Mouse (Mus musculus): ENCODE data around the gene Gm973. TPM values are rescaled to one million over a fixed set of nuclear protein-coding genes. Genes with fewer than 3 reads are reported as not detected.
A peak's percentile ranks its signal among the peaks of the same experiment; 100 is the strongest.

Gm973 gene
- polyA plus RNA-seq, 1 experiment: 72.5 TPM

- TF ChIP-seq POLR2A (IDR thresholded peaks at IDR 0.05; ENCODE audit: control insufficient read depth, low read depth, low read length) (no peak), CTCF (IDR thresholded peaks at IDR 0.05; ENCODE audit: control insufficient read depth, insufficient read depth, insufficient replicate concordance, low read depth, low read length) (no peak)
- no peaks in the 10 kb centered on the region for H3K27me3 ChIP-seq (ENCODE audit: control insufficient read depth, insufficient read depth, low read length)
- peak overlapping the region; percentile 2 for H3K4me3 ChIP-seq (ENCODE audit: control insufficient read depth, low read depth, low read length)
- peaks cover 8% of the 10 kb centered on the region for H3K4me1 ChIP-seq (ENCODE audit: control insufficient read depth, insufficient read depth, low read length)
- no peaks in the 10 kb centered on the region for H3K36me3 ChIP-seq (ENCODE audit: control insufficient read depth, insufficient read depth, low read length)
- H3K27ac ChIP-seq (ENCODE audit: control insufficient read depth, insufficient read depth, low read depth, low read length): no peak overlapping the region
These were observed 76.3 kb downstream of the Gm973 start for GRCm38 (mm10) chr1:59592359-59592758.

GRCm38 (mm10) chr1:59592876-59593275, 76.8 kb downstream of the Gm973 start:
- Histone ChIP-seq H3K4me1 (ENCODE audit: control insufficient read depth, insufficient read depth, low read length) (peaks cover 8% of the 10 kb centered on the region), H3K36me3 (ENCODE audit: control insufficient read depth, insufficient read depth, low read length) (no peaks in the 10 kb centered on the region), H3K27ac (ENCODE audit: control insufficient read depth, insufficient read depth, low read depth, low read length) (no peak overlapping the region), H3K4me3 (ENCODE audit: control insufficient read depth, low read depth, low read length) (no peak overlapping the region), H3K27me3 (ENCODE audit: control insufficient read depth, insufficient read depth, low read length) (no peaks in the 10 kb centered on the region)
- TF ChIP-seq POLR2A (IDR thresholded peaks at IDR 0.05; ENCODE audit: control insufficient read depth, low read depth, low read length): no peak
- no peak for TF ChIP-seq CTCF (IDR thresholded peaks at IDR 0.05; ENCODE audit: control insufficient read depth, insufficient read depth, insufficient replicate concordance, low read depth, low read length)

GRCm38 (mm10) chr1:59593622-59594035, 77.6 kb downstream of the Gm973 start:
- H3K4me1 ChIP-seq (ENCODE audit: control insufficient read depth, insufficient read depth, low read length): peaks cover 8% of the 10 kb centered on the region
- H3K27ac ChIP-seq (ENCODE audit: control insufficient read depth, insufficient read depth, low read depth, low read length): no peak overlapping the region
- no peaks in the 10 kb centered on the region for H3K36me3 ChIP-seq (ENCODE audit: control insufficient read depth, insufficient read depth, low read length)
- TF ChIP-seq POLR2A (IDR thresholded peaks at IDR 0.05; ENCODE audit: control insufficient read depth, low read depth, low read length) (no peak), CTCF (IDR thresholded peaks at IDR 0.05; ENCODE audit: control insufficient read depth, insufficient read depth, insufficient replicate concordance, low read depth, low read length) (no peak)
- no peaks in the 10 kb centered on the region for H3K27me3 ChIP-seq (ENCODE audit: control insufficient read depth, insufficient read depth, low read length)
- no peak overlapping the region for H3K4me3 ChIP-seq (ENCODE audit: control insufficient read depth, low read depth, low read length)

GRCm38 (mm10) chr1:59594586-59595266, 78.7 kb downstream of the Gm973 start:
- H3K36me3 ChIP-seq (ENCODE audit: control insufficient read depth, insufficient read depth, low read length): no peaks in the 10 kb centered on the region

GRCm38 (mm10) chr1:59595609-59596008, 79.5 kb downstream of the Gm973 start:
- peaks cover 8% of the 10 kb centered on the region for H3K4me1 ChIP-seq (ENCODE audit: control insufficient read depth, insufficient read depth, low read length)
- TF ChIP-seq CTCF (IDR thresholded peaks at IDR 0.05; ENCODE audit: control insufficient read depth, insufficient read depth, insufficient replicate concordance, low read depth, low read length) (no peak), POLR2A (IDR thresholded peaks at IDR 0.05; ENCODE audit: control insufficient read depth, low read depth, low read length) (no peak)
- H3K27ac ChIP-seq (ENCODE audit: control insufficient read depth, insufficient read depth, low read depth, low read length): no peak overlapping the region
- no peaks in the 10 kb centered on the region for H3K27me3 ChIP-seq (ENCODE audit: control insufficient read depth, insufficient read depth, low read length)
- no peaks in the 10 kb centered on the region for H3K36me3 ChIP-seq (ENCODE audit: control insufficient read depth, insufficient read depth, low read length)
- no peak overlapping the region for H3K4me3 ChIP-seq (ENCODE audit: control insufficient read depth, low read depth, low read length)

More at GRCm38 (mm10) chr1:59594586-59595266, 78.7 kb downstream of the Gm973 start:
- TF ChIP-seq CTCF (IDR thresholded peaks at IDR 0.05; ENCODE audit: control insufficient read depth, insufficient read depth, insufficient replicate concordance, low read depth, low read length) (no peak), POLR2A (IDR thresholded peaks at IDR 0.05; ENCODE audit: control insufficient read depth, low read depth, low read length) (no peak)
- no peak overlapping the region for H3K4me3 ChIP-seq (ENCODE audit: control insufficient read depth, low read depth, low read length)
- peaks cover 8% of the 10 kb centered on the region for H3K4me1 ChIP-seq (ENCODE audit: control insufficient read depth, insufficient read depth, low read length)
- no peaks in the 10 kb centered on the region for H3K27me3 ChIP-seq (ENCODE audit: control insufficient read depth, insufficient read depth, low read length)
- no peak overlapping the region for H3K27ac ChIP-seq (ENCODE audit: control insufficient read depth, insufficient read depth, low read depth, low read length)

- Histone ChIP-seq H3K36me3 (ENCODE audit: control insufficient read depth, insufficient read depth, low read length) (no peaks in the 10 kb centered on the region), H3K27me3 (ENCODE audit: control insufficient read depth, insufficient read depth, low read length) (no peaks in the 10 kb centered on the region), H3K27ac (ENCODE audit: control insufficient read depth, insufficient read depth, low read depth, low read length) (no peak overlapping the region), H3K4me1 (ENCODE audit: control insufficient read depth, insufficient read depth, low read length) (peaks cover 13% of the 10 kb centered on the region), H3K4me3 (ENCODE audit: control insufficient read depth, low read depth, low read length) (no peak overlapping the region)
- TF ChIP-seq CTCF (IDR thresholded peaks at IDR 0.05; ENCODE audit: control insufficient read depth, insufficient read depth, insufficient replicate concordance, low read depth, low read length) (no peak), POLR2A (IDR thresholded peaks at IDR 0.05; ENCODE audit: control insufficient read depth, low read depth, low read length) (no peak)
These were observed 86.7 kb downstream of the Gm973 start for GRCm38 (mm10) chr1:59602531-59603416.

- H3K4me1 ChIP-seq (ENCODE audit: control insufficient read depth, insufficient read depth, low read length): peaks cover 13% of the 10 kb centered on the region
- no peak overlapping the region for H3K4me3 ChIP-seq (ENCODE audit: control insufficient read depth, low read depth, low read length)
- TF ChIP-seq POLR2A (IDR thresholded peaks at IDR 0.05; ENCODE audit: control insufficient read depth, low read depth, low read length) (no peak), CTCF (IDR thresholded peaks at IDR 0.05; ENCODE audit: control insufficient read depth, insufficient read depth, insufficient replicate concordance, low read depth, low read length) (no peak)
- no peak overlapping the region for H3K27ac ChIP-seq (ENCODE audit: control insufficient read depth, insufficient read depth, low read depth, low read length)
- H3K36me3 ChIP-seq (ENCODE audit: control insufficient read depth, insufficient read depth, low read length): no peaks in the 10 kb centered on the region
- no peaks in the 10 kb centered on the region for H3K27me3 ChIP-seq (ENCODE audit: control insufficient read depth, insufficient read depth, low read length)
These were observed 87.3 kb downstream of the Gm973 start for GRCm38 (mm10) chr1:59603417-59603712.
